Mouse (Mus musculus) testis, adult 2 months (tissue): ENCODE data around the gene Wdr59.

Experiments used
- CTCF ChIP-seq: fragments of 200-500 bp; IDR thresholded peaks from 2 replicates; pipeline ENCODE4 v1.5.1; 2012; ENCODE audit warnings: low read depth, mild to moderate bottlenecking, inconsistent platforms, low read length, moderate library complexity; ENCODE audit not compliant: control insufficient read depth, insufficient read depth, insufficient replicate concordance
- POLR2A ChIP-seq: fragments of 200-500 bp; IDR thresholded peaks from 2 replicates; pipeline ENCODE4 v1.6.1; 2012; ENCODE audit warnings: low read depth, mild to moderate bottlenecking, inconsistent platforms, low read length, moderate library complexity; ENCODE audit not compliant: control insufficient read depth

DNA sequence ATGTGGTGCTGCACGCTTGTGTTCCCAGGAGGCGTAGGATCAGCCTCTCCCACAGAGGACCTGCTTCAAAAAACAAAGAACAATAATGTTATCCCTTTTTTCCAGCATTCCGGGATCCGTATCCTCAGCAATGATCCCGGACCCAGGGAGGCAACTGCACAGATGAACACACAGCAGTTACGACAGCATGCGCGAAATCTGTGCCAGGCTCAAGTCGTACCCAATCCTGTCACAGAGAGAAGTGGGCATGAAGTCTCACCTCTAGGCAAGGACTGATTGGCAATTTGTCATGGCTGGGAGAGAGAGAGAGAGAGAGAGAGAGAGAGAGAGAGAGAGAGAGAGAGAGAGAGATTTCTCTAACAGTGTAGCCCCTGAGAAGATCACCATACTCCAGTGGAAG is 97.2 kb downstream of the Wdr59 start:
- TF ChIP-seq POLR2A (no peak), CTCF (no peak)
